Mouse (Mus musculus) MEL (cell line): ENCODE results near the gene Sbds.

Source experiments
- BHLHE40 ChIP-seq: IDR thresholded peaks from 2 replicates; pipeline ENCODE4 v1.6.1; 2012; ENCODE audit warnings: low read depth, mild to moderate bottlenecking, inconsistent platforms, low read length, improper control_type of control experiment, borderline replicate concordance
- CTCF ChIP-seq, 3 experiments: IDR thresholded peaks in 2 of 3; conservative IDR thresholded peaks in 1 of 3; 2 replicates each; pipeline ENCODE4 v1.5.1; 2011 to 2012; ENCODE audit warnings: low read length in 3 of 3, low read depth in 2 of 3, mild to moderate bottlenecking in 2 of 3, improper control_type of control experiment in 1 of 3, inconsistent platforms in 1 of 3, mixed read lengths in 1 of 3, moderate library complexity in 1 of 3; ENCODE audit not compliant: control insufficient read depth in 1 of 3, insufficient read depth in 1 of 3, poor library complexity in 1 of 3, severe bottlenecking in 1 of 3
- E2F4 ChIP-seq: IDR thresholded peaks from 2 replicates; pipeline ENCODE4 v1.6.1; 2011; ENCODE audit warnings: low read depth, low read length, improper control_type of control experiment, borderline replicate concordance
- EP300 ChIP-seq, 2 experiments: IDR thresholded peaks; 2 replicates each; pipeline ENCODE4 v1.6.1; 2011; ENCODE audit warnings: improper control_type of control experiment in 2 of 2, low read length in 2 of 2, low read depth in 1 of 2, mild to moderate bottlenecking in 1 of 2
- GATA1 ChIP-seq: IDR thresholded peaks from 2 replicates; pipeline ENCODE4 v1.6.1; 2011; ENCODE audit warnings: low read depth, low read length, improper control_type of control experiment
- MAX ChIP-seq: IDR thresholded peaks from 2 replicates; pipeline ENCODE4 v1.6.1; 2011; ENCODE audit warnings: low read length, improper control_type of control experiment
- MXI1 ChIP-seq: IDR thresholded peaks from 2 replicates; pipeline ENCODE4 v1.6.1; 2011; ENCODE audit warnings: mild to moderate bottlenecking, low read depth, low read length, improper control_type of control experiment
- NRF1 ChIP-seq: IDR thresholded peaks from 2 replicates; pipeline ENCODE4 v1.6.1; 2014; ENCODE audit warnings: low read depth, mild to moderate bottlenecking, inconsistent platforms, low read length, improper control_type of control experiment, moderate library complexity; ENCODE audit not compliant: poor library complexity, insufficient read depth, severe bottlenecking
- POLR2A ChIP-seq, 2 experiments: IDR thresholded peaks; 2 replicates each; pipeline ENCODE4 v1.6.1; 2011 to 2012; ENCODE audit warnings: low read length in 2 of 2, mild to moderate bottlenecking in 2 of 2, control low read depth in 1 of 2, improper control_type of control experiment in 1 of 2, low read depth in 1 of 2, moderate library complexity in 1 of 2; ENCODE audit not compliant: control insufficient read depth in 1 of 2, insufficient read depth in 1 of 2, poor library complexity in 1 of 2
- POLR2AphosphoS5 ChIP-seq: IDR thresholded peaks from 2 replicates; pipeline ENCODE4 v1.6.1; 2012; ENCODE audit warnings: low read depth, borderline replicate concordance, mild to moderate bottlenecking, inconsistent platforms, low read length, moderate library complexity, mixed read lengths
- RCOR1 ChIP-seq: IDR thresholded peaks from 2 replicates; pipeline ENCODE4 v1.6.1; 2012; ENCODE audit warnings: low read depth, mild to moderate bottlenecking, inconsistent platforms, low read length, improper control_type of control experiment
- TCF12 ChIP-seq: IDR thresholded peaks from 2 replicates; pipeline ENCODE4 v1.6.1; 2014; ENCODE audit warnings: low read depth, mild to moderate bottlenecking, inconsistent platforms, low read length, improper control_type of control experiment, moderate library complexity
- ZC3H11A ChIP-seq: IDR thresholded peaks from 2 replicates; pipeline ENCODE4 v1.6.1; 2012; ENCODE audit warnings: low read depth, mild to moderate bottlenecking, inconsistent platforms, low read length, improper control_type of control experiment
- ZNF384 ChIP-seq: IDR thresholded peaks from 2 replicates; pipeline ENCODE4 v1.6.1; 2012; ENCODE audit warnings: low read depth, mild to moderate bottlenecking, inconsistent platforms, low read length, improper control_type of control experiment

DNA sequence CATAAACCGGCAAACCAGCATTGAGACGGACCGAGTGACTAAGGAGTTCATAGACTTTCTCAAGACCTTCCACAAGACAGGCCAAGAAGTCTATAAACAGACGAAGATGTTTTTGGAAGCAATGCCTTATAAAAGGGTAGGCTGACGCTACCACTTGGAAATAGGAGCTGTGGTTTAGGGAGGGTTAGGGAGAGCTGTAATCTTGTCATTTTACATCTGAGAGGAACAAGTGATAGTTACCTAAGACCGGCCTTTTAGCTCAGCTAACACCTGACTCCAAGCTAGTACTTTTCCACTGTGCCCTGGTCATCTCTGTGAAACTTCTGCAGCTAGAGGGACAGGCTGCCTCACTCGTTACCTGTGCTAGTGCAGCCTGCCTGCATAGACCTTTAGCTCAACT is 57.3 kb downstream of the Sbds start:
- TF ChIP-seq MXI1 (no peak), CTCF (IDR thresholded peaks at IDR 0.05 in 2 of 3, conservative IDR thresholded peaks at IDR 0.05 in 1 of 3; ENCODE audit: control insufficient read depth in 1 of 3, insufficient read depth in 1 of 3, low read depth in 2 of 3, low read length in 3 of 3, poor library complexity in 1 of 3, severe bottlenecking in 1 of 3) (no peak), TCF12 (no peak), RCOR1 (no peak), MAX (no peak), POLR2A (IDR thresholded peaks at IDR 0.05; ENCODE audit: control insufficient read depth in 1 of 2, insufficient read depth in 1 of 2, low read depth in 1 of 2, low read length in 2 of 2, poor library complexity in 1 of 2) (no peak), ZC3H11A (no peak), EP300 (IDR thresholded peaks at IDR 0.05; ENCODE audit: low read depth in 1 of 2, low read length in 2 of 2) (no peak), GATA1 (no peak), NRF1 (no peak), E2F4 (no peak), ZNF384 (no peak), POLR2AphosphoS5 (no peak), BHLHE40 (no peak)
